Mouse (Mus musculus) CH12.LX (cell line): Measurements from ENCODE around the gene Olfr1432.

Experiments used
- CTCF ChIP-seq, 2 experiments: IDR thresholded peaks in 1 of 2; conservative IDR thresholded peaks in 1 of 2; 2 replicates each; pipeline ENCODE4 v1.5.1; 2011 to 2012; ENCODE audit warnings: low read depth in 2 of 2, low read length in 2 of 2, improper control_type of control experiment in 1 of 2, inconsistent platforms in 1 of 2, mild to moderate bottlenecking in 1 of 2, moderate library complexity in 1 of 2
- E2F4 ChIP-seq: IDR thresholded peaks from 2 replicates; pipeline ENCODE4 v1.6.1; 2011; ENCODE audit warnings: low read depth, low read length, improper control_type of control experiment; ENCODE audit not compliant: insufficient replicate concordance
- EP300 ChIP-seq: IDR thresholded peaks from 2 replicates; pipeline ENCODE4 v1.6.1; 2011; ENCODE audit warnings: low read length, improper control_type of control experiment
- ETS1 ChIP-seq: conservative IDR thresholded peaks from 2 replicates; pipeline ENCODE4 v1.6.1; 2012; ENCODE audit warnings: low read depth, mild to moderate bottlenecking, inconsistent platforms, low read length, improper control_type of control experiment, moderate library complexity
- MAX ChIP-seq: IDR thresholded peaks from 2 replicates; pipeline ENCODE4 v1.6.1; 2011; ENCODE audit warnings: low read length, improper control_type of control experiment
- MEF2A ChIP-seq: IDR thresholded peaks from 2 replicates; pipeline ENCODE4 v1.6.1; 2014; ENCODE audit warnings: low read depth, mild to moderate bottlenecking, inconsistent platforms, low read length, improper control_type of control experiment, borderline replicate concordance
- NRF1 ChIP-seq: IDR thresholded peaks from 2 replicates; pipeline ENCODE4 v1.6.1; 2014; ENCODE audit warnings: low read depth, mild to moderate bottlenecking, inconsistent platforms, low read length, improper control_type of control experiment, moderate library complexity
- POLR2A ChIP-seq: IDR thresholded peaks from 2 replicates; pipeline ENCODE4 v1.6.1; 2011; ENCODE audit warnings: low read depth, mild to moderate bottlenecking, improper control_type of control experiment, low read length
- POLR2AphosphoS2 ChIP-seq: IDR thresholded peaks from 2 replicates; pipeline ENCODE4 v1.6.1; 2011; ENCODE audit warnings: low read depth, low read length, improper control_type of control experiment
- TBP ChIP-seq: conservative IDR thresholded peaks from 2 replicates; pipeline ENCODE4 v1.6.1; 2011; ENCODE audit warnings: low read depth, low read length, improper control_type of control experiment
- ZC3H11A ChIP-seq: IDR thresholded peaks from 2 replicates; pipeline ENCODE4 v1.6.1; 2012; ENCODE audit warnings: low read depth, mild to moderate bottlenecking, inconsistent platforms, low read length, improper control_type of control experiment
- ZKSCAN1 ChIP-seq: IDR thresholded peaks from 2 replicates; pipeline ENCODE4 v1.6.1; 2012; ENCODE audit warnings: low read depth, inconsistent platforms, low read length, improper control_type of control experiment, borderline replicate concordance
- ZMIZ1 ChIP-seq: IDR thresholded peaks from 2 replicates; pipeline ENCODE4 v1.6.1; 2012; ENCODE audit warnings: low read depth, mild to moderate bottlenecking, inconsistent platforms, low read length, improper control_type of control experiment

GRCm38 (mm10) chr19:12200334-12200733 lies 32.1 kb downstream of the Olfr1432 start, which contains the start of gene Olfr1431:
- TF ChIP-seq ETS1 (no peak), MEF2A (no peak), ZC3H11A (no peak), POLR2A (no peak), E2F4 (no peak), POLR2AphosphoS2 (no peak), CTCF (conservative IDR thresholded peaks at IDR 0.05 in 1 of 2, IDR thresholded peaks at IDR 0.05 in 1 of 2; ENCODE audit: low read depth in 2 of 2, low read length in 2 of 2) (no peak), TBP (no peak), ZKSCAN1 (no peak), ZMIZ1 (no peak), NRF1 (no peak), EP300 (no peak), MAX (no peak)
